Mouse (Mus musculus): ENCODE data around the gene Trak1. TPM values are rescaled to one million over a fixed set of nuclear protein-coding genes. Genes with fewer than 3 reads are reported as not detected.

Trak1 gene
- polyA plus RNA-seq, 1 experiment from 2014 or later: 63.0 TPM

DNA sequence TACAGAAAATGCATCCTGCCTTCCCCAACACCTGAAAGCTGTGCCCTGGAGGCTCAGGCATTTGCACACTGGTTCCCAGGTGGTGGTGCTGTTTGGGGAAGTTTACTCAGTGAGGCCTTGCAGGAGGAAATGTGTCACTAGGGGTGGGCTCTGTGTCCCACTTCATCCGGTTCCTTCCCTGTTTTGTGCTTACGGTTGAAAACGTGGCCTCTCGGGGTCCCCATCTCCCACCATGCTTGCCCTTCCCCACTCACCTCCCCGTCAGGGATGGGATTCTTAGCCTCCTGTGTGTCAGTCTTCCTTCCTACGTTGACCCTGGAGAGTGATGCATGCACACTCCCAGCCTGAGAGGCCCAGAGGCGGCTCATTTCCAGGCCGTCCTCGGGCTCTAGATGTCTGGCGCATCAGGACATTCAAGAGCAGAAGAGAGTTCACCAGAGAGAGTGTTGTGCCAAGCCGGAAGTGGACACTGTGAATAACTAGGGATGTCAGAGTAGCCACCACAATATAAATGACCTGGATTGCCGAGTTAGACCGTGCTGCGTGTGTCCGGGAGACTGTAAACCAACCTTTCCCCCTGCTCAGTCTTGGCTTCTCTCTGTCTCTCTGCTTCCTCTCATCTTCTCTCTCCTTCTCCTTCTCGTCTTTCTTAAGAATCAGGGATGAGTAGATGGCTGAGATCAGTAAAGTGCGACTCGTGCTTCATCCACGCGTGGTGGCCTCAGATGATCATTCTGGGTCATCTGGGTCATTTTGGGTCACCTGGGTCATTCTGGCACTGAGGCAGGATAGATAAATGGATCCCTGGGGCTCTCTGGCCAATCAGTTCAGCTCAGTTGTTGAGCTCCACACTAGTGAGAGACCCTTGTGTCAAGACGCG is 4.0 kb downstream of the Trak1 start:
- H3K27me3 ChIP-seq (ENCODE audit: control insufficient read depth, insufficient read depth, low read length): no peaks in the 10 kb centered on the region
- H3K9me3 ChIP-seq (ENCODE audit: control insufficient read depth, low read length): no peaks in the 10 kb centered on the region
- 0 out of 2 replicates have a peak overlapping the region, but pooled peaks have one; percentile 92 for H3K4me2 ChIP-seq (replicated peaks)
- H3K36me3 ChIP-seq (replicated peaks; ENCODE audit: control insufficient read depth, insufficient read depth): no peaks in the 10 kb centered on the region
- WGBS: 65% methylated on average over 22 of the region's 22 CpGs
- ATAC-seq (ENCODE audit: low FRiP score) (no peak), DNase-seq (ENCODE audit: low spot score) (no peak)
- peaks cover 50% of the 10 kb centered on the region for H3K4me1 ChIP-seq (replicated peaks; ENCODE audit: control insufficient read depth, insufficient read depth, low read length)
- no peak overlapping the region for H3K27ac ChIP-seq
- no peak overlapping the region for H3K9ac ChIP-seq
- no peak overlapping the region for H3K4me3 ChIP-seq (replicated peaks; ENCODE audit: low read length)

DNA sequence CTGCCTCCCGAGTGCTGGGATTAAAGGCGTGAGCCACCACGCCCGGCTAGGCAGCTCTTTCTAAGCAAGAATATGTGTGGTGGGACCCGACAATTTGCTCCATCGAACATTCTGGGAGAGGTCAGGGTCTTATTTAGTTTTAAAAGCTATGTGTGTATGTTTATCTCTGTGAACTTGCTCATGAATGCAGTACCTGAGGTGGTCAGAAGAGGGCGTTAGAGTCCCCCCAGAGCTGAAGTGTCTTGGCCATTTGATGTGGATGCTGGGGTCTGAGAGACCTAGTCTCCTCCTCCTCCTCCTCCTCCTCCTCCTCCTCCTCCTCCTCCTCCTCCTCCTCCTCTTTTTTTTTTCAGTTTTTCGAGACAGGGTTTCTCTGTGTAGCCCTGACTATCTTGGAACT is 5.2 kb downstream of the Trak1 start:
- DNase-seq (ENCODE audit: low spot score): no peak
- Histone ChIP-seq H3K9ac (no peak overlapping the region), H3K4me1 (replicated peaks; ENCODE audit: control insufficient read depth, insufficient read depth, low read length) (peaks cover 50% of the 10 kb centered on the region), H3K27ac (no peak overlapping the region), H3K4me3 (replicated peaks; ENCODE audit: low read length) (no peak overlapping the region), H3K4me2 (replicated peaks) (no peak overlapping the region), H3K36me3 (replicated peaks; ENCODE audit: control insufficient read depth, insufficient read depth) (no peaks in the 10 kb centered on the region), H3K9me3 (ENCODE audit: control insufficient read depth, low read length) (no peaks in the 10 kb centered on the region), H3K27me3 (ENCODE audit: control insufficient read depth, insufficient read depth, low read length) (no peaks in the 10 kb centered on the region)
- WGBS: 91% methylated on average over 7 of the region's 8 CpGs
- ATAC-seq (ENCODE audit: low FRiP score): no peak

DNA sequence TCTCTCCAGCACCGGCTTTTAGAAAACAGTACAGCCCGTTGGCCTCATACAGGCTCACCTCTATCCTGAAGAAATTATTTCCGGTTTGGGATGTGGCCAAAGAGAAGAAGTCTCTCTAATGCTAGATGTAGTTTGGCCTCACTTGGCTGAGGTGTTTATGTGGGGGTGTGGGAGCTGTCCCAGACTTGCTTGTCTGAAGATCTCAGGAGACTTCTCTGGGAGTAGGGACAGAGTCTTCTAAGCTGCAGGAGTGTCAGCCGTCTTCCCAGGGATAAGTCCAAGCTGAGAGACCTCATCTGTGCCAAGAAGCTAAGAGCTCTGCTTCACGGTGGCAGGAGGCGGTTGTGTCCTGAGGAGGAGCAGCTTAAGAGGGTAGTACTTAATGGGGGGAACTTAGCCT is 5.8 kb downstream of the Trak1 start:
- 47% methylated on average over 6 of the region's 6 CpGs for WGBS
- DNase-seq (ENCODE audit: low spot score) (no peak), ATAC-seq (ENCODE audit: low FRiP score) (no peak)
- Histone ChIP-seq H3K9ac (no peak overlapping the region), H3K4me1 (replicated peaks; ENCODE audit: control insufficient read depth, insufficient read depth, low read length) (peaks cover 48% of the 10 kb centered on the region), H3K36me3 (replicated peaks; ENCODE audit: control insufficient read depth, insufficient read depth) (no peaks in the 10 kb centered on the region), H3K4me3 (replicated peaks; ENCODE audit: low read length) (no peak overlapping the region), H3K9me3 (ENCODE audit: control insufficient read depth, low read length) (no peaks in the 10 kb centered on the region), H3K27me3 (ENCODE audit: control insufficient read depth, insufficient read depth, low read length) (no peaks in the 10 kb centered on the region), H3K4me2 (replicated peaks) (0 out of 2 replicates have a peak overlapping the region, but pooled peaks have one; percentile 27), H3K27ac (peak overlapping the region; percentile 15; the same call in 1 of the 2 replicates)

DNA sequence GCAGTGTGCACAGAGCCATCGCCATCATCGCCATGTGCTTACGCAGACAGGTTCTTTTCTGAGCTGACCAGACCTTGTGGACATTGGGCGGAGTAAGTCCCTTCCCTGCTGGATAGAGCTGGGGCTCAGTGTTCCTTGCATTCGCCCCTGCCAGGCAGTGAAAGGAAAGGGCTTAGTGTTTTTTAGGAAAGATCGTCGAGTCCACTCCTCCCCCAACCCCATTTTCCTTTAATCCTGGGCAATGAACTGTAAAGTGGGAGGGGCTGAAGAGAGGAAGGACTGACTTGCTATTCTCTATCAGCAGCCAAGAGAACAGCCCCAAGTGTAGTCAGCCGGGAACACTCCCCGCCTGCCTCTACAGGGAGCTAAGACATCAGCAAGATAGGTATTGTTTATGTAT is 6.4 kb downstream of the Trak1 start:
- ATAC-seq (ENCODE audit: low FRiP score) (no peak; the same call in 1 of the 2 replicates), DNase-seq (ENCODE audit: low spot score) (no peak)
- H3K36me3 ChIP-seq (replicated peaks; ENCODE audit: control insufficient read depth, insufficient read depth): no peaks in the 10 kb centered on the region
- H3K27me3 ChIP-seq (ENCODE audit: control insufficient read depth, insufficient read depth, low read length): no peaks in the 10 kb centered on the region
- H3K4me3 ChIP-seq (replicated peaks; ENCODE audit: low read length): no peak overlapping the region
- peak overlapping the region; percentile 15; the same call in 1 of the 2 replicates for H3K27ac ChIP-seq
- H3K4me1 ChIP-seq (replicated peaks; ENCODE audit: control insufficient read depth, insufficient read depth, low read length): peaks cover 42% of the 10 kb centered on the region
- H3K4me2 ChIP-seq (replicated peaks): peak overlapping the region; percentile 27
- WGBS: 17% methylated on average over 9 of the region's 9 CpGs
- no peaks in the 10 kb centered on the region for H3K9me3 ChIP-seq (ENCODE audit: control insufficient read depth, low read length)
- no peak overlapping the region for H3K9ac ChIP-seq

DNA sequence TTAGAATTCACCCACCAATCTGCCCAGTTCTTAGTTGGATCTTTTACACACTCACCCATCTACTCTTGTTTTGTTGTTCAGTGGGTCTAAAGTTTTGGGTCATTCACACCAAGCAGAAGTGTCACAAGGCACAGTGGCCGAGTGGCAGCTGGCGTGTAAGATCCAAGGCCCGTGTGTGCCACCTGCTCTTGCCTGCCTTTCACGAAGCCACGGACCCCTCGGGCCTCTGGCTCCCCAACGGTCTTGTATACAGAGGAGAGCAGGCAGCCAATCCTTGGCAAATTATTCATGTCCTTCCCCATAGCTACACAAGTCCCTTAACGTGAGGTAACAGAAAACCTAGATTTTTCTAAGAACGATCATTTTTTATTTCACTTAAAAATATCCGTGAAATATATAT is 7.2 kb downstream of the Trak1 start:
- H3K27me3 ChIP-seq (ENCODE audit: control insufficient read depth, insufficient read depth, low read length): no peaks in the 10 kb centered on the region
- peaks cover 34% of the 10 kb centered on the region for H3K4me1 ChIP-seq (replicated peaks; ENCODE audit: control insufficient read depth, insufficient read depth, low read length)
- H3K9ac ChIP-seq: no peak overlapping the region
- H3K36me3 ChIP-seq (replicated peaks; ENCODE audit: control insufficient read depth, insufficient read depth): no peaks in the 10 kb centered on the region
- H3K27ac ChIP-seq: no peak overlapping the region
- H3K9me3 ChIP-seq (ENCODE audit: control insufficient read depth, low read length): no peaks in the 10 kb centered on the region
- H3K4me3 ChIP-seq (replicated peaks; ENCODE audit: low read length): no peak overlapping the region
- WGBS: 38% methylated on average over 10 of the region's 10 CpGs
- no peak overlapping the region for H3K4me2 ChIP-seq (replicated peaks)
- ATAC-seq (ENCODE audit: low FRiP score): no peak
- no peak for DNase-seq (ENCODE audit: low spot score)

DNA sequence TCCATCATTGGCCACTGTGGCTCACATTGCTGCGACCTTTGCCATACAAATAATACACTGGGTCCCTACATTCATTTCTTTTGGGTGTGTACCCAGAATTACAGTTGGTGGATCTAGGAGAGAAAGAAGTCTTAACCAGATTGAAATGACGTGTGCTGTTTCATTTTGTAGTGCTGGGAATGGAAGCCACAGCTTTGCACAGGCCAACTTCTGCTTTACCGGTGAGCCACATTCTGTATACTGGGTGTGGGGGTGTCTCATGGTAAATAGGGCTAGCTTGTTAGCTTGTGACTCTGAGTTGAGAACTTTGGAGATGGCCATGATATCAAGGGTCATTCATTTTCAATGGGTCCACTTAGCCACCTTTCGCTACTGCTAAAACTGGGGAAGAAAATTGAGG is 8.2 kb downstream of the Trak1 start:
- DNase-seq (ENCODE audit: low spot score): no peak
- 92% methylated on average over 4 of the region's 4 CpGs for WGBS
- Histone ChIP-seq H3K4me3 (replicated peaks; ENCODE audit: low read length) (no peak overlapping the region), H3K9me3 (ENCODE audit: control insufficient read depth, low read length) (no peaks in the 10 kb centered on the region), H3K4me2 (replicated peaks) (no peak overlapping the region), H3K9ac (no peak overlapping the region), H3K27me3 (ENCODE audit: control insufficient read depth, insufficient read depth, low read length) (no peaks in the 10 kb centered on the region), H3K36me3 (replicated peaks; ENCODE audit: control insufficient read depth, insufficient read depth) (no peaks in the 10 kb centered on the region), H3K4me1 (replicated peaks; ENCODE audit: control insufficient read depth, insufficient read depth, low read length) (peaks cover 27% of the 10 kb centered on the region), H3K27ac (no peak overlapping the region)
- no peak for ATAC-seq (ENCODE audit: low FRiP score)

DNA sequence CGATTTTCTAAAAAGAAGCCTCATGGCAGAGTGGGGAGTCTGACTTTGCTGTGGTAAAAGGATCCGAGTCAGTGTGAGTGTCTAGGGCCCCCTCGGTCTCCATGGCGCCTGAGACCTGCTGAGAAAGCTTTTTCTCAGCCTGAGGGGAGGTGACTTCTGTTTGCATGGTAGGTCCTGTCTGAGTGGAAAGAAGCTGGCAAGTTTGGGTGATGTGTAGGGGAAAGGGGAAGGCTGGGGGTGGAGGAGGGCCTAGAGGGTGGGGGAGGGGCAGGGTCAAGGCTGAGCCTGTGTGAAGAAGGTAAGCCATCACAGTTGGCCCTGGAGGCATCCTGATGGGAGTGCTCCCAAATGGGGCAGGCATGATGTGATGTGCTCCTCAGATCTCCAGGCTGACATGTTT is 12.0 kb downstream of the Trak1 start:
- Histone ChIP-seq H3K27me3 (ENCODE audit: control insufficient read depth, insufficient read depth, low read length) (no peaks in the 10 kb centered on the region), H3K4me1 (replicated peaks; ENCODE audit: control insufficient read depth, insufficient read depth, low read length) (peaks cover 35% of the 10 kb centered on the region), H3K9ac (no peak overlapping the region), H3K4me3 (replicated peaks; ENCODE audit: low read length) (no peak overlapping the region), H3K36me3 (replicated peaks; ENCODE audit: control insufficient read depth, insufficient read depth) (no peaks in the 10 kb centered on the region), H3K4me2 (replicated peaks) (no peak overlapping the region), H3K9me3 (ENCODE audit: control insufficient read depth, low read length) (no peaks in the 10 kb centered on the region), H3K27ac (no peak overlapping the region)
- 27% methylated on average over 4 of the region's 4 CpGs for WGBS
- DNase-seq (ENCODE audit: low spot score) (no peak), ATAC-seq (ENCODE audit: low FRiP score) (no peak)

DNA sequence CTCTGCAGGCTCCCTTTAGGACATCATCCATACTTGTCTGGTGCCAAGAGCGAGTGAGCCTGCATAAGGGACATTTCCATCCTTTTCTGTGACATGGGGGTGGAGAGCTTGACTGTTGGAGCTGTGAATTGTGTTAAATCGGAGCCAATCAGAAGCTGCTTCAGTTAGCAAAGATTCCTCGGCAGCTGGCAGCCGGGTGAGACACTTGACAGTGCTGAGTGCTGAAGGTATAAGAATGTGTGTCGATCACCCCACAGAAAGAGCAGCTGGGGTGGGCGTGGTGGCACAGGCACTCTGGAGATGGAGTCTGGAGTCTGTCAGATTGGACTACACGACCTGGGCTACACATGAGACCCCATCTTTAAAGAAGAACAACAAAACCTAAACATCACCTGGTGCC is 13.2 kb downstream of the Trak1 start:
- Histone ChIP-seq H3K9ac (no peak overlapping the region), H3K9me3 (ENCODE audit: control insufficient read depth, low read length) (no peaks in the 10 kb centered on the region), H3K27ac (no peak overlapping the region), H3K27me3 (ENCODE audit: control insufficient read depth, insufficient read depth, low read length) (no peaks in the 10 kb centered on the region), H3K4me3 (replicated peaks; ENCODE audit: low read length) (no peak overlapping the region), H3K36me3 (replicated peaks; ENCODE audit: control insufficient read depth, insufficient read depth) (no peaks in the 10 kb centered on the region), H3K4me1 (replicated peaks; ENCODE audit: control insufficient read depth, insufficient read depth, low read length) (peaks cover 44% of the 10 kb centered on the region), H3K4me2 (replicated peaks) (no peak overlapping the region)
- WGBS: 50% methylated on average over 7 of the region's 7 CpGs
- no peak for ATAC-seq (ENCODE audit: low FRiP score)
- DNase-seq (ENCODE audit: low spot score): no peak

DNA sequence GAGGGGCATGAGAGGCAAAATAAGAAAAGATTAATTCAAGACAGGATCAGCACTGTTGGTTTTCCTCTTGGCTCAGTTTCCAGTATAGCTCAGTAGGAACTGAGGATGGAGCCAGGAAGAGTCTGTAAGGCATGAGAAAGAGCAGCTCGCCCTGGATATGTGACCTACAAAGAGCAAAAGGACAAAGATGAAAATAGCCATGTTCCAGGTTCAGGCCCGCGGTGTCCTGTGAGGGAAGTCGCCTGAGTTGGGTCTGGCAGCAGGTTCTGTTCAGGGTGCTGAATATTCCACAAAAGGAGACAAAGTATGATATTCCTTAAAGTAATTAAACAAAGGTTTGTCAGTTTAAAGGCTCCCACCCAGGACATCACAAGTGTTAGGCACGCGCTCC is 14.5 kb downstream of the Trak1 start:
- Histone ChIP-seq H3K9ac (0 out of 2 replicates have a peak overlapping the region, but pooled peaks have one; percentile 8), H3K4me3 (replicated peaks; ENCODE audit: low read length) (no peak overlapping the region)
- no peak for DNase-seq (ENCODE audit: low spot score)

More for the DNA sequence above, 14.5 kb downstream of the Trak1 start:
- Histone ChIP-seq H3K36me3 (replicated peaks; ENCODE audit: control insufficient read depth, insufficient read depth) (no peaks in the 10 kb centered on the region), H3K9me3 (ENCODE audit: control insufficient read depth, low read length) (no peaks in the 10 kb centered on the region), H3K27me3 (ENCODE audit: control insufficient read depth, insufficient read depth, low read length) (no peaks in the 10 kb centered on the region), H3K4me1 (replicated peaks; ENCODE audit: control insufficient read depth, insufficient read depth, low read length) (peaks cover 57% of the 10 kb centered on the region), H3K27ac (peak overlapping the region; percentile 87), H3K4me2 (replicated peaks) (no peak overlapping the region)
- WGBS: 51% methylated on average over 6 of the region's 6 CpGs
- no peak for ATAC-seq (ENCODE audit: low FRiP score)
